Mouse (Mus musculus): Measurements from ENCODE around the gene Ajm1. TPM values are rescaled to one million over a fixed set of nuclear protein-coding genes. Genes with fewer than 3 reads are reported as not detected.

Ajm1 gene
- total RNA-seq (2021) = 100 to 1,000 TPM; 106 to 120 TPM
- long read RNA-seq, experiment 1, full-length matches to known transcripts = 54 of 111 reads
- long read RNA-seq, experiment 1, partial matches to known transcripts = 3 of 111 reads
- long read RNA-seq, experiment 1, other reads (novel, unspliced or antisense) = 54 of 111 reads
- long read RNA-seq, experiment 2, full-length matches to known transcripts = 62 of 163 reads
- long read RNA-seq, experiment 2, partial matches to known transcripts = 0 of 163 reads
- long read RNA-seq, experiment 2, other reads (novel, unspliced or antisense) = 101 of 163 reads

DNA sequence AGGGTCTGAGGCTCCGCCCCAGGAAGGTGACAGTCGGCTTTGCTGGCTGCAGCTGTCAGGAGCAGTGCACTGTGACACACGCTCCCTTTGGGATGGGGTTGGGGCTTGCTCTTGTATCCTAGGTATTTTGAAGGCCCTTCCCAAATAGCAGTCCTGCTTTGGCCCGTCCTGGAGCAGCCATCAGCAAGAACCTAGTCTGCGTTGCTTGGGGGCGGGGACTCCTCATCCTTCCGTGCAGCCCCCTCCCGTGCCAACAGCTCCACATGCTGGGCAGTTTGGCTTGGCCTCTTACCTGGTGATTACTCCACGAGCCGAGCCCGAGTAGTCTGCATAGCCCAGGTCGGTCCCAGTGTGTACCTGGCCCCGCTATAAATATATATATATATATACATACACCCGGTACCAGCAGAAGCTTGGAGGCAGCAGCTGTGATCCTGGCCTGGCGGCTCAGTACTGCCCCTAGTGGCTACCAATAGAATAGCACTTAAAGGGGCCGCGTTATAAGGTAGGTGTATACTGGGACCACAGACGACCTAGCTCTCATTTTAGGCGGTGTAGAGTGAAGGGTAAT is at the start of gene Ajm1:
Gene Ajm1, minus strand, starts transcription at position 464 of the 571 bp plus-strand sequence.
- peak; percentile 99 for TF ChIP-seq CTCF (conservative IDR thresholded peaks at IDR 0.05)
- peak; percentile 83 to 84 for DNase-seq (ENCODE audit: low spot score in 2 of 2)
- H3K4me3 ChIP-seq = peak within 1 kb of the TSS; percentile 63
- peak within 1 kb of the TSS; percentile 97 for H3K27ac ChIP-seq

GRCm38 (mm10) chr2:25628738-25629137 is 47.2 kb upstream of the Ajm1 start:
- Histone ChIP-seq H3K27ac (no peak overlapping the region), H3K4me3 (no peak overlapping the region)
- DNase-seq (ENCODE audit: low spot score in 2 of 2) = no peak
- TF ChIP-seq CTCF (conservative IDR thresholded peaks at IDR 0.05) = no peak

DNA sequence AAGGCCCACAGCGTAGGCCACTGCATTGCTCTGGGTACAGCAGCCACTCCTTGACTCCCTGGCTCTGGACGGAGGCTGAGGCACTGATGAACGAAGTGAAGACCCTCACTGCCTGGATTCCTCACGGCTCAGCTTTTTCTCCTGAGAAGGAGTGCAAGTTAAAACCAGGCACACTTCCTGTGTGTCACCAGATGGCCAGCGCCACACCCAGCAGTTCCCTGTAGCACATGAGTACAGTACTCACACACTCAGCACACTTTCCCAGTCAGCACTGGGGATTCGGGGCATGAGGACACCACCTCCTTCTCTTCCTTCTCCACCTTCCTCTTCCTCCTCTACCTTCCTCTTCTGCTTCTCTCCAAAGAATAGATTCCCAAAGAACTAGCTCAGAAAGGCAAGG is 46.3 kb upstream of the Ajm1 start, which contains the start of gene Fcna:
Gene Fcna, minus strand, starts transcription at position 220 of the 400 bp plus-strand sequence.
- Histone ChIP-seq H3K27ac (no peak within 1 kb of the TSS), H3K4me3 (no peak within 1 kb of the TSS)
- TF ChIP-seq CTCF (conservative IDR thresholded peaks at IDR 0.05) = no peak
- no peak for DNase-seq (ENCODE audit: low spot score in 2 of 2)

DNA sequence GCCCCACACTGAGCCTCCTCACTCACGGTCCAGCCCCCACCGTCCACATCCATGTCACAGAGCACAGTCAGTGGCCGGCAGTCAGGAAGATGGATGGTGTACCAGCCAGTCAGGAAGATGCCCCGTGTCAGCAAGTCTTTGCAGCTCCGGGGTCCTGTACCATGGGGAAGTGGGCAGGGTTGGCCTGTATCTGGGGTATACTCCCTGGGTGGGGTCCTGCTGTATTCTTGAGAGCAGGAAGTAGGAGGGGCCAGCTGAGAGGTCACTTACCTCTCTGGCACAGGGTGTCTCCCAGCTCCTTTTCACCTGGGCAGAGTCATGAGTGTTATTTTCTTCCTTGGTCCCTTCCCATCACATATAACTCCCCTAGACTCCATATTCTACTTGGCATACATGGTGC is 44.4 kb upstream of the Ajm1 start:
- DNase-seq (ENCODE audit: low spot score in 2 of 2) = no peak
- Histone ChIP-seq H3K4me3 (no peak overlapping the region), H3K27ac (no peak overlapping the region)
- TF ChIP-seq CTCF (conservative IDR thresholded peaks at IDR 0.05) = no peak

DNA sequence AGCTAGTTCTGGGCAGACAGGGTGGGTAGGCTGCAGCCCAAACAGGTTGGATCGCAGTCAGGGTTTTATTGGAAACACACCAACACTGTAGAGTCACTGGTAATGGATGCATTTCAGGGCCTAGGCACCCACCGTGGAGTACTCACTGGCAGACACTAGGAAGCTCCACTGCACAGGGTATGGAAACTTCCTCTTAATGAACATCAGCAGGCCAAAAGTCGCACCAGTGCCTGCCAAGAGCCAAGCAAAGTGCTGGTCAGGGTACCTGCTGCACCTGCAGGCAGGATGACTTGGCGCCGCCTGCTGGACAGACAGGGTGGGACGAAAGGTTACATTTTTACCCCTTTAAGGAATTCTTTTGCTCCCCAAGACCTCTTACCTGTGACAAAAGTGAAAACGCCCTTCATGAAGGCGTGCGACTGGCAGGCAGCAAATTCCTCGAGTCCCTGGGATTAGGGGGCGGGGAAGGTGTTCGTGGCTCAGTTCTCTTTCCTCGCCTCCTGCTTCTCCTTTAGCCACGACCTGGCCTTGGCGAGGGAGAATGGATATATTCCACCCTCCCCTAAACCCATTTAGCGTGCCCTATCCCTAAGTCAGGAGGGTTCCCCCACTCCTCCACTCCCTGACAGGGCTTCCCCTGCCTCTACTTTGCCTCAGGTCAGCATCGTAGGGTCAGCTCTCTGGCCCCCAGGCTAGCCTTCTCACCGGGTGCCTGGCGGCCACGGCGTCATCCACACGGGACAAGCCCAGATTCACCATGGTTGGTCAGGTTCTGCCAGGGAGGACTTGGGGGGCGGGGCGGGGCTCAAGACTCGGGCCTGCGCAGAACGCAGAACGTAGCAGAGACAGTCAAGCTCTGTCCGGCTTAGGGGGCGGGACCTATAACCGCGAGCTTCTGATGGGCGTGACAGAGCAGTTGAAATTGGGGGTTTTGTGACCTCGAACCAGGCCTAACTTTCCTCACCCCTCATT is 40.0 kb upstream of the Ajm1 start, which contains the start of gene Tmem141:
Gene Tmem141, minus strand, starts transcription at position 777 of the 972 bp plus-strand sequence.
- H3K27ac ChIP-seq = peak within 1 kb of the TSS; percentile 88
- peak within 1 kb of the TSS; percentile 72 for H3K4me3 ChIP-seq
- TF ChIP-seq CTCF (conservative IDR thresholded peaks at IDR 0.05) = peak; percentile 82
- DNase-seq (ENCODE audit: low spot score in 2 of 2) = peak; percentile 80 to 88

GRCm38 (mm10) chr2:25620852-25621228 is 39.3 kb upstream of the Ajm1 start:
- Histone ChIP-seq H3K27ac (peak overlapping the region; percentile 88; the same call in 1 of the 2 replicates), H3K4me3 (peak overlapping the region; percentile 72)
- TF ChIP-seq CTCF (conservative IDR thresholded peaks at IDR 0.05) = no peak
- DNase-seq (ENCODE audit: low spot score in 2 of 2) = no peak

DNA sequence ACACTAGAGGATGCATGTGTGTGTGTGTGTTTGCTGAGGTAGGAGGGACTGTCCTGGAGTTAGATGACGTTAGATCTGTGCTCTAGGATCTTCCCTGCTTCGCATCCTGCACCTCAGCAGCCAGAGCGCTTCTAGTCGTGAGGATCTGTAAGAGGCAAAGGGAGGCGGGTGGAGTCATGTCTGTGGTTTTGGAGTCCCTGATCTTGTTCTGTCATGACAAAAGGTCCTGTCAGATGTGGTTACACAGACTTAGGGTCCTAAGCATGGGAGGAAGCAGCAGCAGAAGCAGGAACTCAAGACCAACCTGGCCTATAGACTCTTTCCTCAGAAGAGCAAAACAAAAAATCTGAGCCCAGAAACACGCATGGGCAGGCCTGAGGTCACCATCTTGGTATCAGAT is 38.8 kb upstream of the Ajm1 start:
- TF ChIP-seq CTCF (conservative IDR thresholded peaks at IDR 0.05) = no peak
- DNase-seq (ENCODE audit: low spot score in 2 of 2) = no peak
- Histone ChIP-seq H3K27ac (peak overlapping the region; percentile 88; the same call in 1 of the 2 replicates), H3K4me3 (no peak overlapping the region)

DNA sequence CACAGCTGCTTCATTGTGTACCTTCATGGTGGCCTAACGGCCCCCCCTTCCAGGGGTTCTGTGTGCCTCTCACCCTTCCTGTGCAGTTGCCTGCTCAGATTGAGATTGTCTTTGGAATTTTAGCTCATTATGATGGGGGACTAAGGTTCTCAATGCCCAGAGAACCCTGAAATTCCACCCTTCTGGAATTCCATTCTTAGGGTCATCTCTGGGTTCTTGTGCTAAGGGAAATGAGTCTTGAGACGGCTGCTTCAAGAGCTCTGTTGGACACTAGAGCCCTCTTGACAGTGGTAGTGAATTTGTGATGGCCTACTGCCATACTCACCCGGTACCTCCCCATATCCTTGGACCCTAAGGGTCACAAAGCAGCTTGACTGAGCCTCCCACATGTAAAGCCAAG is 36.0 kb upstream of the Ajm1 start, which contains the start of gene Ccdc183:
Gene Ccdc183, minus strand, starts transcription at position 101 of the 400 bp plus-strand sequence.
- Histone ChIP-seq H3K27ac (no peak within 1 kb of the TSS), H3K4me3 (no peak within 1 kb of the TSS)
- no peak for DNase-seq (ENCODE audit: low spot score in 2 of 2)
- TF ChIP-seq CTCF (conservative IDR thresholded peaks at IDR 0.05) = no peak

GRCm38 (mm10) chr2:25616398-25616797 is 34.8 kb upstream of the Ajm1 start:
- DNase-seq (ENCODE audit: low spot score in 2 of 2) = no peak
- Histone ChIP-seq H3K4me3 (no peak overlapping the region), H3K27ac (no peak overlapping the region)
- TF ChIP-seq CTCF (conservative IDR thresholded peaks at IDR 0.05) = no peak

DNA sequence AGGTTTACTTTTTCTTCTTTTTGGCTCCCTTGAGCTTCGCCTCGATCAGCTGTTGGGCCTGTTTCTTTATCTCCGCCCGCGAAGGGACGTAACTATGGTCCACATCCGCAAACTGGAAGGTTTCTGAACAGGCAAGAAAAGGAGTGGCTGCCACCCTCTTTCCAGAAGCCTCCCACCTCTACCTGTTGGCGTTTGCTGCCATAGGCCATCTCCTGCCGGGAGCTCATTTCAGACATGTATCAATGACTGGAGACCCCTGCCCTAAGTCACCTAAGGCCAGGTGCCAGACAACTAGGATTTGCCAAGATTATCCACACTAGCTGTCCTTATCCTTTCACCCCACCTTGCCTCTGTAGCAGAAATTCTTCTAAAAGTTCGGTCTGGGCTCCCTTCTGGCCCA is 27.1 kb upstream of the Ajm1 start:
- Histone ChIP-seq H3K4me3 (peak overlapping the region; percentile 79), H3K27ac (peak overlapping the region; percentile 97)
- TF ChIP-seq CTCF (conservative IDR thresholded peaks at IDR 0.05) = no peak
- no peak for DNase-seq (ENCODE audit: low spot score in 2 of 2)

GRCm38 (mm10) chr2:25607761-25608622 is 26.4 kb upstream of the Ajm1 start, which contains the start of gene Rabl6:
TSS of gene Rabl6 (minus strand) at chr2:25608521.
- DNase-seq (ENCODE audit: low spot score in 2 of 2) = peak; percentile 88 to 89
- H3K4me3 ChIP-seq = peak within 1 kb of the TSS; percentile 79
- no peak for TF ChIP-seq CTCF (conservative IDR thresholded peaks at IDR 0.05)
- peak within 1 kb of the TSS; percentile 97 for H3K27ac ChIP-seq

- no peak overlapping the region for H3K4me3 ChIP-seq
- H3K27ac ChIP-seq = no peak overlapping the region
- DNase-seq (ENCODE audit: low spot score in 2 of 2) = no peak
- no peak for TF ChIP-seq CTCF (conservative IDR thresholded peaks at IDR 0.05)
These were observed 21.0 kb upstream of the Ajm1 start for GRCm38 (mm10) chr2:25602526-25602925.
